Mouse (Mus musculus) CH12.LX (cell line): ENCODE measurements around the gene Tmc4. TPM values are rescaled to one million over a fixed set of nuclear protein-coding genes. Genes with fewer than 3 reads are reported as not detected.
"Not testable (repeated sequence)": the region's sequence is repeated elsewhere in the genome, so short reads cannot be mapped to it uniquely, and the experiment has no call there.

Experiments
- DNase-seq: peaks from one replicate; pipeline ENCODE4 v3.0.0-alpha.2; 2013; ENCODE audit errors: extremely low read depth
- H3K27ac ChIP-seq: 2 replicates; pipeline ENCODE4 v1.5.1; 2012; ENCODE audit warnings: low read depth, mild to moderate bottlenecking, control low read depth, moderate library complexity; ENCODE audit not compliant: insufficient read depth
- H3K27me3 ChIP-seq: replicated peaks from 2 replicates; pipeline ENCODE3; 2012; ENCODE audit warnings: inconsistent platforms
- H3K36me3 ChIP-seq, 2 experiments: replicated peaks in 1 of 2; 2 replicates each; pipeline versions ENCODE3 to v1.6.1; 2012; ENCODE audit warnings: inconsistent platforms in 1 of 2, low read length in 1 of 2, mild to moderate bottlenecking in 1 of 2, mixed read lengths in 1 of 2, moderate library complexity in 1 of 2; ENCODE audit not compliant: control insufficient read depth in 1 of 2, insufficient read depth in 1 of 2
- H3K4me1 ChIP-seq, 2 experiments: 2 replicates each; pipeline ENCODE4 v1.6.1; 2012; ENCODE audit warnings: inconsistent platforms in 1 of 2, moderate library complexity in 1 of 2; ENCODE audit not compliant: insufficient read depth in 2 of 2, control insufficient read depth in 1 of 2
- H3K4me2 ChIP-seq: 2 replicates; pipeline ENCODE4 v1.6.1; 2012; ENCODE audit warnings: low read depth, mild to moderate bottlenecking, control low read depth; ENCODE audit not compliant: poor library complexity, insufficient read depth, severe bottlenecking
- H3K4me3 ChIP-seq, 3 experiments: fragments of 150-350 bp in 1 of 3; sonication (generic) in 1 of 3; replicated peaks in 1 of 3; 2 replicates each; pipeline versions ENCODE3 to v1.5.1; 2011 to 2012; ENCODE audit warnings: low read depth in 2 of 3, low read length in 2 of 3, mild to moderate bottlenecking in 2 of 3, moderate library complexity in 2 of 3, control low read depth in 1 of 3, improper control_type of control experiment in 1 of 3, inconsistent platforms in 1 of 3, mixed read lengths in 1 of 3; ENCODE audit not compliant: poor library complexity in 1 of 3
- H3K79me2 ChIP-seq: replicated peaks from 2 replicates; pipeline ENCODE4 v1.6.1; 2012; ENCODE audit warnings: mild to moderate bottlenecking, moderate library complexity; ENCODE audit not compliant: control insufficient read depth, poor library complexity, insufficient read depth, severe bottlenecking; ENCODE audit errors: extremely low read depth
- H3K9ac ChIP-seq: 2 replicates; pipeline ENCODE4 v1.6.1; 2012; ENCODE audit warnings: low read depth, mild to moderate bottlenecking, control low read depth, moderate library complexity; ENCODE audit not compliant: insufficient read depth
- H3K9me3 ChIP-seq: replicated peaks from 2 replicates; pipeline ENCODE3; 2012; ENCODE audit warnings: low read length, inconsistent platforms, mixed read lengths
- BHLHE40 ChIP-seq: IDR thresholded peaks from 2 replicates; pipeline ENCODE4 v1.6.1; 2011; ENCODE audit warnings: mild to moderate bottlenecking, low read depth, low read length, improper control_type of control experiment
- CHD1 ChIP-seq: IDR thresholded peaks from 2 replicates; pipeline ENCODE4 v1.6.1; 2012; ENCODE audit warnings: low read depth, low read length, improper control_type of control experiment, inconsistent platforms
- CHD2 ChIP-seq: IDR thresholded peaks from 2 replicates; pipeline ENCODE4 v1.6.1; 2011; ENCODE audit warnings: low read length, improper control_type of control experiment
- CTCF ChIP-seq, 2 experiments: IDR thresholded peaks in 1 of 2; conservative IDR thresholded peaks in 1 of 2; 2 replicates each; pipeline ENCODE4 v1.5.1; 2011 to 2012; ENCODE audit warnings: low read depth in 2 of 2, low read length in 2 of 2, improper control_type of control experiment in 1 of 2, inconsistent platforms in 1 of 2, mild to moderate bottlenecking in 1 of 2, moderate library complexity in 1 of 2
- E2F4 ChIP-seq: IDR thresholded peaks from 2 replicates; pipeline ENCODE4 v1.6.1; 2011; ENCODE audit warnings: low read depth, low read length, improper control_type of control experiment; ENCODE audit not compliant: insufficient replicate concordance
- EP300 ChIP-seq: IDR thresholded peaks from 2 replicates; pipeline ENCODE4 v1.6.1; 2011; ENCODE audit warnings: low read length, improper control_type of control experiment
- ETS1 ChIP-seq: conservative IDR thresholded peaks from 2 replicates; pipeline ENCODE4 v1.6.1; 2012; ENCODE audit warnings: low read depth, mild to moderate bottlenecking, inconsistent platforms, low read length, improper control_type of control experiment, moderate library complexity
- GABPA ChIP-seq: IDR thresholded peaks from 2 replicates; pipeline ENCODE4 v1.6.1; 2012; ENCODE audit warnings: low read depth, low read length, improper control_type of control experiment, inconsistent platforms; ENCODE audit not compliant: insufficient replicate concordance
- HCFC1 ChIP-seq: IDR thresholded peaks from 2 replicates; pipeline ENCODE4 v1.6.1; 2012; ENCODE audit warnings: low read depth, mild to moderate bottlenecking, inconsistent platforms, low read length, improper control_type of control experiment
- JUN ChIP-seq: IDR thresholded peaks from 2 replicates; pipeline ENCODE4 v1.6.1; 2011; ENCODE audit warnings: low read depth, mild to moderate bottlenecking, low read length, improper control_type of control experiment, moderate library complexity; ENCODE audit not compliant: insufficient read depth
- JUND ChIP-seq: conservative IDR thresholded peaks from 2 replicates; pipeline ENCODE4 v1.6.1; 2011; ENCODE audit warnings: low read depth, low read length, improper control_type of control experiment
- KAT2A ChIP-seq: IDR thresholded peaks from 2 replicates; pipeline ENCODE4 v1.6.1; 2012; ENCODE audit warnings: low read length, improper control_type of control experiment, inconsistent platforms; ENCODE audit not compliant: insufficient replicate concordance
- MAFK ChIP-seq: IDR thresholded peaks from 2 replicates; pipeline ENCODE4 v1.6.1; 2011; ENCODE audit warnings: low read length, improper control_type of control experiment; ENCODE audit not compliant: insufficient replicate concordance
- MAX ChIP-seq: IDR thresholded peaks from 2 replicates; pipeline ENCODE4 v1.6.1; 2011; ENCODE audit warnings: low read length, improper control_type of control experiment
- MAZ ChIP-seq: IDR thresholded peaks from 2 replicates; pipeline ENCODE4 v1.6.1; 2012; ENCODE audit warnings: low read depth, mild to moderate bottlenecking, inconsistent platforms, low read length, improper control_type of control experiment, moderate library complexity
- MEF2A ChIP-seq: IDR thresholded peaks from 2 replicates; pipeline ENCODE4 v1.6.1; 2014; ENCODE audit warnings: low read depth, mild to moderate bottlenecking, inconsistent platforms, low read length, improper control_type of control experiment, borderline replicate concordance
- MXI1 ChIP-seq: IDR thresholded peaks from 2 replicates; pipeline ENCODE4 v1.6.1; 2011; ENCODE audit warnings: mild to moderate bottlenecking, low read depth, low read length, improper control_type of control experiment
- MYC ChIP-seq: IDR thresholded peaks from 2 replicates; pipeline ENCODE4 v1.6.1; 2011; ENCODE audit warnings: low read depth, mild to moderate bottlenecking, improper control_type of control experiment, low read length
- NELFE ChIP-seq: IDR thresholded peaks from 2 replicates; pipeline ENCODE4 v1.6.1; 2011; ENCODE audit warnings: low read depth, low read length, improper control_type of control experiment
- POLR2A ChIP-seq: IDR thresholded peaks from 2 replicates; pipeline ENCODE4 v1.6.1; 2011; ENCODE audit warnings: low read depth, mild to moderate bottlenecking, improper control_type of control experiment, low read length
- POLR2AphosphoS2 ChIP-seq: IDR thresholded peaks from 2 replicates; pipeline ENCODE4 v1.6.1; 2011; ENCODE audit warnings: low read depth, low read length, improper control_type of control experiment
- RCOR1 ChIP-seq: conservative IDR thresholded peaks from 2 replicates; pipeline ENCODE4 v1.6.1; 2012; ENCODE audit warnings: low read depth, mild to moderate bottlenecking, inconsistent platforms, low read length, improper control_type of control experiment
- SIN3A ChIP-seq: IDR thresholded peaks from 2 replicates; pipeline ENCODE4 v1.6.1; 2012; ENCODE audit warnings: low read length, improper control_type of control experiment, inconsistent platforms
- TBP ChIP-seq: conservative IDR thresholded peaks from 2 replicates; pipeline ENCODE4 v1.6.1; 2011; ENCODE audit warnings: low read depth, low read length, improper control_type of control experiment
- UBTF ChIP-seq: IDR thresholded peaks from 2 replicates; pipeline ENCODE4 v1.6.1; 2012; ENCODE audit warnings: low read depth, mild to moderate bottlenecking, inconsistent platforms, low read length, improper control_type of control experiment, moderate library complexity
- ZC3H11A ChIP-seq: IDR thresholded peaks from 2 replicates; pipeline ENCODE4 v1.6.1; 2012; ENCODE audit warnings: low read depth, mild to moderate bottlenecking, inconsistent platforms, low read length, improper control_type of control experiment
- ZKSCAN1 ChIP-seq: IDR thresholded peaks from 2 replicates; pipeline ENCODE4 v1.6.1; 2012; ENCODE audit warnings: low read depth, inconsistent platforms, low read length, improper control_type of control experiment, borderline replicate concordance
- ZMIZ1 ChIP-seq: IDR thresholded peaks from 2 replicates; pipeline ENCODE4 v1.6.1; 2012; ENCODE audit warnings: low read depth, mild to moderate bottlenecking, inconsistent platforms, low read length, improper control_type of control experiment
- ZNF384 ChIP-seq: IDR thresholded peaks from 2 replicates; pipeline ENCODE4 v1.6.1; 2012; ENCODE audit warnings: low read depth, low read length, improper control_type of control experiment, inconsistent platforms
- dilution Hi-C: fragments of 300-500 bp; cut with MboI; formaldehyde crosslinking; loops from 2 replicates; pipeline ENCODE4 v1.14.3; 2020; ENCODE audit warnings: low sequenced_read_pairs; ENCODE audit not compliant: extremely low pct_unique_long_range_greater_than_20kb, extremely low pct_ligation_motif_present
- in situ Hi-C: fragments of 300-500 bp; cut with MboI; formaldehyde crosslinking; loops from 3 replicates; pipeline ENCODE4 v1.14.3; 2019; ENCODE audit warnings: low sequenced_read_pairs, low pct_ligation_motif_present, low pct_unique_long_range_greater_than_20kb, mixed read lengths
- polyA plus RNA-seq: library from polyadenylated mRNA; unstranded; fragments of >175 nt; gene quantifications from 2 replicates; pipeline ENCODE4 v1.2.1, GENCODE M21; 2012; ENCODE audit warnings: low read depth; ENCODE audit not compliant: insufficient read length
- total RNA-seq, 2 experiments: library from RNA; depleted of rRNA; stranded (reverse); fragments of 300-350 nt in 1 of 2; fragments of >200 nt in 1 of 2; gene quantifications; 2 replicates each; pipeline ENCODE4 v1.2.3; 2012 to 2014

The Tmc4 gene
- total and polyA plus RNA-seq, 3 experiments, result 0.56 to 4.6 (median 1.8) TPM

- H3K36me3 ChIP-seq, result peaks cover 31 to 40% of the 10 kb centered on the region in 2 experiments
These were observed 31.2 kb upstream of the Tmc4 start for GRCm38 (mm10) chr7:3708447-3708980.

GRCm38 (mm10) chr7:3707568-3708413 lies 30.4 kb upstream of the Tmc4 start:
- in situ Hi-C loops, result no loop called here
- Histone ChIP-seq H3K27me3 (no peaks in the 10 kb centered on the region), H3K9me3 (no peaks in the 10 kb centered on the region), H3K4me2 (no peak overlapping the region), H3K27ac (no peak overlapping the region), H3K4me3 (no peak overlapping the region), H3K79me2 (peaks cover 30% of the 10 kb centered on the region), H3K4me1 (peaks cover 10 to 43% of the 10 kb centered on the region in 2 experiments), H3K9ac (no peak overlapping the region), H3K36me3 (peaks cover 31 to 36% of the 10 kb centered on the region in 2 experiments)
- dilution Hi-C loops, result no loop called here
- peak; percentile 67 for DNase-seq
- 0 out of 2 replicates have a peak, but pooled peaks have one; percentile 64 for TF ChIP-seq SIN3A
- 0 out of 2 replicates have a peak, but pooled peaks have one; percentile 21 for TF ChIP-seq HCFC1
- TF ChIP-seq CTCF (conservative IDR thresholded peaks at IDR 0.05 in 1 of 2, IDR thresholded peaks at IDR 0.05 in 1 of 2; ENCODE audit: low read depth in 2 of 2, low read length in 2 of 2), result no peak; a peak in 1 of 4 replicates
- 0 out of 2 replicates have a peak, but pooled peaks have one; percentile 55 for TF ChIP-seq MAFK
- peak; percentile 62; the same call in 1 of the 2 replicates for TF ChIP-seq MAZ
- peak; percentile 61; the same call in 1 of the 2 replicates for TF ChIP-seq MXI1
- peak; percentile 94 for TF ChIP-seq CHD1
- no peak for TF ChIP-seq ETS1
- no peak for TF ChIP-seq E2F4
- TF ChIP-seq KAT2A, result 0 out of 2 replicates have a peak, but pooled peaks have one; percentile 56
- no peak for TF ChIP-seq ZKSCAN1
- peak; percentile 43; the same call in 1 of the 2 replicates for TF ChIP-seq NELFE
- peak; percentile 85; the same call in 1 of the 2 replicates for TF ChIP-seq ZMIZ1
- TF ChIP-seq RCOR1, result peak; percentile 86
- TF ChIP-seq MEF2A, result no peak
- no peak for TF ChIP-seq ZNF384
- no peak for TF ChIP-seq UBTF
- TF ChIP-seq EP300, result no peak
- TF ChIP-seq GABPA, result no peak
- TF ChIP-seq JUND, result 0 out of 2 replicates have a peak, but pooled peaks have one; percentile 8
- no peak for TF ChIP-seq JUN
- TF ChIP-seq ZC3H11A, result no peak
- TF ChIP-seq MAX, result no peak
- TF ChIP-seq POLR2A, result peak; percentile 88
- 0 out of 2 replicates have a peak, but pooled peaks have one; percentile 6 for TF ChIP-seq BHLHE40

More at GRCm38 (mm10) chr7:3708447-3708980, 31.2 kb upstream of the Tmc4 start:
- H3K4me2 ChIP-seq, in situ Hi-C loops, H3K9ac ChIP-seq, H3K27ac ChIP-seq, dilution Hi-C loops: not testable (repeated sequence)
- peak; percentile 51 for DNase-seq
- TF ChIP-seq TBP (0 out of 2 replicates have a peak, but pooled peaks have one; percentile 11), POLR2A (0 out of 2 replicates have a peak, but pooled peaks have one; percentile 16), ZNF384 (peak; percentile 59), CHD2 (0 out of 2 replicates have a peak, but pooled peaks have one; percentile 2), CTCF (conservative IDR thresholded peaks at IDR 0.05 in 1 of 2, IDR thresholded peaks at IDR 0.05 in 1 of 2; ENCODE audit: low read depth in 2 of 2, low read length in 2 of 2) (peak in 1 of 2 experiments; percentile 38; a peak in 2 of 4 replicates), MAFK (0 out of 2 replicates have a peak, but pooled peaks have one; percentile 32), MYC (peak; percentile 58; the same call in 1 of the 2 replicates), POLR2AphosphoS2 (peak; percentile 70; the same call in 1 of the 2 replicates)
- TF ChIP-seq, all 38 proteins: peak for 8; not testable (repeated sequence) for 30
- peaks cover 11 to 47% of the 10 kb centered on the region in 2 experiments for H3K4me1 ChIP-seq
- not testable (repeated sequence) for H3K4me3 ChIP-seq, H3K27me3 ChIP-seq, H3K9me3 ChIP-seq
- H3K79me2 ChIP-seq, result peaks cover 30% of the 10 kb centered on the region
